Mouse (Mus musculus) stomach, postnatal 0 days (tissue): Measurements from ENCODE around the gene Enpp7. TPM values are rescaled to one million over a fixed set of nuclear protein-coding genes. Genes with fewer than 3 reads are reported as not detected.

Source experiments
- ATAC-seq: fragments of 200-750 bp; cut with Nextera tagmentation; 2 replicates; pipeline ENCODE4 v1.8.0; 2017; ENCODE audit not compliant: low FRiP score, low TSS enrichment
- DNase-seq: peaks from one replicate; pipeline ENCODE4 v3.0.0-alpha.2; 2016; ENCODE audit warnings: low spot score
- H3K27ac ChIP-seq: fragments of 300-500 bp; sonication (generic); replicated peaks from 2 replicates; pipeline ENCODE4 v1.5.1; 2014; ENCODE audit warnings: mild to moderate bottlenecking, control low read depth
- H3K27me3 ChIP-seq: fragments of 300-500 bp; sonication (generic); 2 replicates; pipeline ENCODE4 v1.6.1; 2014; ENCODE audit warnings: low read length; ENCODE audit not compliant: control insufficient read depth, insufficient read depth
- H3K36me3 ChIP-seq: fragments of 300-500 bp; sonication (generic); 2 replicates; pipeline ENCODE4 v1.6.1; 2014; ENCODE audit warnings: low read length, mixed read lengths; ENCODE audit not compliant: control insufficient read depth, insufficient read depth
- H3K4me1 ChIP-seq: fragments of 300-500 bp; sonication (generic); replicated peaks from 2 replicates; pipeline ENCODE4 v1.6.1; 2014; ENCODE audit warnings: antibody characterized with exemption; ENCODE audit not compliant: control insufficient read depth, insufficient read depth
- H3K4me2 ChIP-seq: fragments of 300-500 bp; sonication (generic); replicated peaks from 2 replicates; pipeline ENCODE4 v1.6.1; 2014; ENCODE audit warnings: low read depth, mild to moderate bottlenecking, control low read depth, moderate library complexity
- H3K4me3 ChIP-seq: fragments of 300-500 bp; sonication (generic); 2 replicates; pipeline ENCODE4 v1.5.1; 2014; ENCODE audit warnings: low read depth, low read length, control low read depth
- H3K9ac ChIP-seq: fragments of 300-500 bp; sonication (generic); 2 replicates; pipeline ENCODE4 v1.6.1; 2014; ENCODE audit warnings: mild to moderate bottlenecking, low read length, control low read depth, mixed read lengths
- H3K9me3 ChIP-seq: fragments of 300-500 bp; sonication (generic); 2 replicates; pipeline ENCODE4 v1.6.1; 2016; ENCODE audit warnings: low read length; ENCODE audit not compliant: control insufficient read depth
- CTCF ChIP-seq: IDR thresholded peaks from 2 replicates; pipeline ENCODE4 v1.5.1; 2016; ENCODE audit warnings: antibody characterized with exemption, low read depth, mild to moderate bottlenecking, moderate library complexity
- EP300 ChIP-seq: optimal IDR thresholded peaks from 2 replicates; pipeline ENCODE3; 2016; ENCODE audit warnings: antibody characterized with exemption
- WGBS: fragments of 180-500 bp; shearing (Covaris S2); extraction: QIAGEN DNeasy Blood & Tissue Kit; methylation state at CpG from one replicate; pipeline ENCODE4 v1.1.7; 2014; 5-methylcytosine and 5-hydroxymethylcytosine counted together
- polyA plus RNA-seq: library from polyadenylated mRNA; unstranded; fragments of >200 nt; fragmentation: Nextera tagmentation; extraction: Ambion mirVana; gene quantifications from 2 replicates; pipeline ENCODE4 v1.2.1, GENCODE M21; 2015

The Enpp7 gene
- polyA plus RNA-seq, 1 experiment from 2014 or later: not detected

- Histone ChIP-seq H3K4me1 (no peaks in the 10 kb centered on the region), H3K4me2 (no peak overlapping the region), H3K36me3 (no peaks in the 10 kb centered on the region), H3K4me3 (no peak overlapping the region), H3K9ac (no peak overlapping the region), H3K27ac (no peak overlapping the region), H3K27me3 (no peaks in the 10 kb centered on the region), H3K9me3 (no peaks in the 10 kb centered on the region)
- TF ChIP-seq CTCF: no peak
- TF ChIP-seq EP300: no peak
- 77% methylated on average over 7 of the region's 7 CpGs for WGBS
- DNase-seq: no peak
- no peak for ATAC-seq
Measured at GRCm38 (mm10) chr11:119014455-119014854, 26.5 kb downstream of the Enpp7 start.

- DNase-seq (no peak), ATAC-seq (no peak)
- 73% methylated on average over 7 of the region's 7 CpGs for WGBS
- H3K4me2 ChIP-seq: no peak overlapping the region
- no peak overlapping the region for H3K9ac ChIP-seq
- no peaks in the 10 kb centered on the region for H3K9me3 ChIP-seq
- H3K36me3 ChIP-seq: no peaks in the 10 kb centered on the region
- H3K27me3 ChIP-seq: no peaks in the 10 kb centered on the region; the same call in 1 of the 2 replicates
- H3K4me1 ChIP-seq: peaks cover 2% of the 10 kb centered on the region; the same call in 1 of the 2 replicates
- H3K4me3 ChIP-seq: no peak overlapping the region
- no peak overlapping the region for H3K27ac ChIP-seq
- TF ChIP-seq EP300 (no peak), CTCF (no peak)
Measured at GRCm38 (mm10) chr11:119017506-119017905, 29.5 kb downstream of the Enpp7 start.

GRCm38 (mm10) chr11:119021180-119021579 lies 33.2 kb downstream of the Enpp7 start:
- no peak overlapping the region for H3K27ac ChIP-seq
- WGBS: 64% methylated on average over 7 of the region's 7 CpGs
- no peaks in the 10 kb centered on the region for H3K9me3 ChIP-seq
- peaks cover 8% of the 10 kb centered on the region; the same call in 1 of the 2 replicates for H3K4me1 ChIP-seq
- DNase-seq: no peak
- ATAC-seq: no peak
- H3K4me3 ChIP-seq: no peak overlapping the region
- no peak overlapping the region for H3K9ac ChIP-seq
- no peak for TF ChIP-seq EP300
- TF ChIP-seq CTCF: no peak
- no peak overlapping the region for H3K4me2 ChIP-seq
- no peaks in the 10 kb centered on the region; the same call in 1 of the 2 replicates for H3K27me3 ChIP-seq
- no peaks in the 10 kb centered on the region for H3K36me3 ChIP-seq

GRCm38 (mm10) chr11:119022068-119022894 lies 34.3 kb downstream of the Enpp7 start:
- no peak for ATAC-seq
- peak overlapping the region; percentile 96 for H3K4me2 ChIP-seq
- H3K27me3 ChIP-seq: no peaks in the 10 kb centered on the region; the same call in 1 of the 2 replicates
- H3K9me3 ChIP-seq: no peaks in the 10 kb centered on the region
- 0 out of 2 replicates have a peak, but pooled peaks cover 3% of the 10 kb centered on the region for H3K36me3 ChIP-seq
- peak overlapping the region; percentile 83 for H3K4me3 ChIP-seq
- WGBS: 4% methylated on average over 42 of the region's 42 CpGs
- TF ChIP-seq CTCF: peak; percentile 63
- no peak for TF ChIP-seq EP300
- peak overlapping the region; percentile 79 for H3K9ac ChIP-seq
- peaks cover 8% of the 10 kb centered on the region; the same call in 1 of the 2 replicates for H3K4me1 ChIP-seq
- no peak for DNase-seq
- 0 out of 2 replicates have a peak overlapping the region, but pooled peaks have one; percentile 74 for H3K27ac ChIP-seq

GRCm38 (mm10) chr11:119022895-119023615 lies 35.1 kb downstream of the Enpp7 start, which contains the start of gene Cbx2:
TSS of gene Cbx2 (plus strand) at chr11:119022962.
- Histone ChIP-seq H3K36me3 (peaks cover 8% of the 10 kb centered on the region; the same call in 1 of the 2 replicates), H3K4me1 (peaks cover 8% of the 10 kb centered on the region; the same call in 1 of the 2 replicates), H3K9ac (peak within 1 kb of the TSS; percentile 79), H3K9me3 (no peaks in the 10 kb centered on the region), H3K27ac (peak within 1 kb of the TSS; percentile 74), H3K27me3 (no peaks in the 10 kb centered on the region; the same call in 1 of the 2 replicates), H3K4me2 (peak within 1 kb of the TSS; percentile 96), H3K4me3 (peak within 1 kb of the TSS; percentile 83)
- under 1% methylated on average over 87 of the region's 99 CpGs for WGBS
- peak; percentile 89 for ATAC-seq
- DNase-seq: peak; percentile 88
- TF ChIP-seq CTCF: no peak
- no peak for TF ChIP-seq EP300
